ENCODE assay signal across 9 mouse cellular contexts in genomic region chr17:31121975-31122374, GRCm38 (mm10). TPM values are rescaled to one million over a fixed set of nuclear protein-coding genes. Genes with fewer than 3 reads are reported as not detected.
DNase-seq lines count a peak whose midpoint lies in the region; ATAC-seq and TF ChIP-seq lines count a peak whose summit lies in the region.
"Had no signal": no experiment of that assay in that cellular context is flagged by ENCODE, and none has a peak within 500 bp of the region (broad histone marks: within the 10 kb centered on the region; RNA-seq: fewer than 3 reads in every experiment).

No protein-coding gene starts in this region.

- no peak overlapping the region for H3K9ac ChIP-seq in ES-E14 (ENCODE audit: insufficient read depth, low read depth, low read length, poor library complexity, severe bottlenecking)
- H3K9ac ChIP-seq in embryonic facial prominence, embryonic 11.5 days (replicated peaks; ENCODE audit: low read length): no peak overlapping the region
- no peak overlapping the region for H3K9ac ChIP-seq in liver, adult 2 months (ENCODE audit: low read depth, low read length)
- H3K9ac ChIP-seq: heart, embryonic 13.5 days had no signal

- H3K27ac ChIP-seq in left cerebral cortex, adult 2 months: no peak overlapping the region
- H3K27ac ChIP-seq in ES-E14 (ENCODE audit: insufficient read depth, low read depth, low read length, poor library complexity, severe bottlenecking): no peak overlapping the region
- H3K27ac ChIP-seq in embryonic facial prominence, embryonic 11.5 days (replicated peaks; ENCODE audit: low read depth, low read length): no peak overlapping the region
- H3K27ac ChIP-seq in liver, adult 2 months (replicated peaks; ENCODE audit: insufficient read depth, low read depth, low read length): no peak overlapping the region
- H3K27ac ChIP-seq: heart, embryonic 13.5 days had no signal

- no peaks in the 10 kb centered on the region for H3K36me3 ChIP-seq in ES-E14 (ENCODE audit: control insufficient read depth, insufficient read depth, low read length, poor library complexity, severe bottlenecking)
- H3K36me3 ChIP-seq in embryonic facial prominence, embryonic 11.5 days (replicated peaks; ENCODE audit: control insufficient read depth, insufficient read depth, low read depth, low read length): no peaks in the 10 kb centered on the region
- H3K36me3 ChIP-seq in liver, adult 2 months (ENCODE audit: control insufficient read depth, insufficient read depth, low read length): no peaks in the 10 kb centered on the region
- H3K36me3 ChIP-seq: heart, embryonic 13.5 days had no signal

- H3K4me2 ChIP-seq in embryonic facial prominence, embryonic 11.5 days (ENCODE audit: low read depth, low read length): no peak overlapping the region
- H3K4me2 ChIP-seq: heart, embryonic 13.5 days had no signal

- DNase-seq in left cerebral cortex, adult 2 months (ENCODE audit: extremely low spot score in 1 of 2, low spot score in 2 of 2): peak; percentile 38 to 42
- no peak for DNase-seq in left cerebral cortex, adult 8-10 months (ENCODE audit: low spot score in 2 of 2)
- DNase-seq in ES-E14 (ENCODE audit: low read depth, low spot score): peak; percentile 68
- peak; percentile 24 to 56 for DNase-seq in adrenal gland, postnatal 36 days
- DNase-seq in embryonic facial prominence, embryonic 11.5 days (ENCODE audit: low spot score): peak; percentile 89
- DNase-seq in liver, adult 2 months (ENCODE audit: extremely low read depth, low read depth, low spot score): no peak
- DNase-seq in spleen, adult 12 weeks (ENCODE audit: low spot score): peak; percentile 33

- no peak overlapping the region for H3K4me3 ChIP-seq in left cerebral cortex, adult 2 months
- H3K4me3 ChIP-seq in ES-E14 (ENCODE audit: insufficient read depth in 1 of 2, low read depth in 1 of 2, low read length in 2 of 2, poor library complexity in 1 of 2, severe bottlenecking in 1 of 2): no peak overlapping the region
- H3K4me3 ChIP-seq in embryonic facial prominence, embryonic 11.5 days (ENCODE audit: low read depth, low read length): no peak overlapping the region
- no peak overlapping the region for H3K4me3 ChIP-seq in liver, adult 2 months (ENCODE audit: insufficient read depth, low read depth, low read length)
- H3K4me3 ChIP-seq: heart, embryonic 13.5 days; myocyte had no signal

- H3K79me2 ChIP-seq in liver, adult 2 months (ENCODE audit: control insufficient read depth, insufficient read depth, low read length): no peaks in the 10 kb centered on the region

- no peak for TF ChIP-seq POLR2A in liver, adult 2 months (IDR thresholded peaks at IDR 0.05; ENCODE audit: extremely low read depth, insufficient read depth, low read length)

- WGBS in embryonic facial prominence, embryonic 11.5 days: 7% methylated on average over 8 of the region's 8 CpGs
- 9% methylated on average over 8 of the region's 8 CpGs for WGBS in liver, adult 2 months

- no peak; the same call in 1 of the 2 replicates for ATAC-seq in embryonic facial prominence, embryonic 11.5 days (replicated peaks; ENCODE audit: insufficient number of reproducible peaks, low FRiP score, low TSS enrichment, low read depth)

- intact Hi-C loops in left cerebral cortex, adult 2 months (cut with DNase I): loop anchor here (5.0 kb wide), 1 partner anchor 65 kb away; no protein-coding TSS in a partner anchor

- H3K27me3 ChIP-seq in embryonic facial prominence, embryonic 11.5 days (ENCODE audit: control insufficient read depth, insufficient read depth, low read length): no peaks in the 10 kb centered on the region
- no peaks in the 10 kb centered on the region for H3K27me3 ChIP-seq in liver, adult 2 months (ENCODE audit: control insufficient read depth, insufficient read depth, low read length)

- in situ Hi-C loops in ES-E14 (cut with MboI; ENCODE audit: low sequenced_read_pairs in 2 of 2, unreplicated experiment in 2 of 2): no loop called here

- peak; percentile 80 for TF ChIP-seq CTCF in left cerebral cortex, adult 2 months (IDR thresholded peaks at IDR 0.05)
- TF ChIP-seq CTCF in liver, adult 2 months (IDR thresholded peaks at IDR 0.05; ENCODE audit: low read depth, low read length): peak; percentile 95

- H3K4me1 ChIP-seq in ES-E14 (ENCODE audit: control insufficient read depth in 2 of 2, insufficient read depth in 2 of 2, low read length in 2 of 2, poor library complexity in 1 of 2): peaks cover 3 to 20% of the 10 kb centered on the region in 2 experiments
- H3K4me1 ChIP-seq in embryonic facial prominence, embryonic 11.5 days (ENCODE audit: control insufficient read depth, insufficient read depth, low read length): no peaks in the 10 kb centered on the region
- H3K4me1 ChIP-seq in liver, adult 2 months (ENCODE audit: control insufficient read depth, insufficient read depth, low read length): no peaks in the 10 kb centered on the region
- H3K4me1 ChIP-seq: heart, embryonic 13.5 days had no signal

- H3K9me3 ChIP-seq in ES-E14 (ENCODE audit: control insufficient read depth, insufficient read depth, low read depth, low read length): no peaks in the 10 kb centered on the region
- no peaks in the 10 kb centered on the region for H3K9me3 ChIP-seq in embryonic facial prominence, embryonic 11.5 days (replicated peaks; ENCODE audit: control insufficient read depth, low read length)
- H3K9me3 ChIP-seq: heart, embryonic 13.5 days had no signal

TF ChIP-seq in ES-E14, 5 proteins besides CTCF, POLR2A, EP300 and RAD21:
- TF ChIP-seq HCFC1 (IDR thresholded peaks at IDR 0.05; ENCODE audit: borderline replicate concordance, insufficient read depth, low read length) (no peak), ZNF384 (IDR thresholded peaks at IDR 0.05; ENCODE audit: low read depth, low read length) (no peak), ZC3H11A (IDR thresholded peaks at IDR 0.05; ENCODE audit: borderline replicate concordance, low read depth, low read length) (no peak), MAFK (IDR thresholded peaks at IDR 0.05; ENCODE audit: insufficient read depth, low read depth, low read length) (no peak), CHD2 (IDR thresholded peaks at IDR 0.05; ENCODE audit: low read depth, low read length) (no peak)

RNA-seq across cellular contexts. Expression of gene Tff3, which starts 7.5 kb away (rescaled TPM):
- not detected for total RNA-seq in left cerebral cortex, adult 2 months (2021)
- total RNA-seq in left cerebral cortex, adult 8-10 months (2022): not detected
- total RNA-seq in ES-E14 (2012; rRNA removed): not detected in 2 replicates
- not detected for total RNA-seq in adrenal gland, postnatal 36 days (2021)
- not detected in 2 replicates for polyA plus RNA-seq in embryonic facial prominence, embryonic 11.5 days (2014; fragmentation: Nextera tagmentation; extraction: Ambion mirVana)
- total RNA-seq in liver, adult 2 months (2014; rRNA removed): 0.37 and 3.8 TPM in 2 replicates
- polyA plus RNA-seq in liver, adult 2 months (2012; rRNA removed): 0.72 and 2.9 TPM in 2 replicates
- polyA plus RNA-seq: heart, embryonic 13.5 days; myocyte had no signal

RNA-seq across cellular contexts. Expression of gene Tff2, which starts 22.1 kb away (rescaled TPM):
- not detected for total RNA-seq in left cerebral cortex, adult 2 months (2021)
- not detected for total RNA-seq in left cerebral cortex, adult 8-10 months (2022)
- not detected in 2 replicates for total RNA-seq in ES-E14 (2012; rRNA removed)
- total RNA-seq in adrenal gland, postnatal 36 days (2021): not detected
- not detected in 2 replicates for polyA plus RNA-seq in embryonic facial prominence, embryonic 11.5 days (2014; fragmentation: Nextera tagmentation; extraction: Ambion mirVana)
- 2.2 and 5.8 TPM in 2 replicates for total RNA-seq in liver, adult 2 months (2014; rRNA removed)
- polyA plus RNA-seq in liver, adult 2 months (2012; rRNA removed): 0.25 TPM in 1 of 2 replicates, not detected in the other
- polyA plus RNA-seq: heart, embryonic 13.5 days; myocyte had no signal

RNA-seq across cellular contexts. Expression of gene Tff1, which starts 43.1 kb away (rescaled TPM):
- total RNA-seq in left cerebral cortex, adult 2 months (2021): not detected
- not detected for total RNA-seq in left cerebral cortex, adult 8-10 months (2022)
- not detected in 2 replicates for total RNA-seq in ES-E14 (2012; rRNA removed)
- total RNA-seq in adrenal gland, postnatal 36 days (2021): not detected
- polyA plus RNA-seq in embryonic facial prominence, embryonic 11.5 days (2014; fragmentation: Nextera tagmentation; extraction: Ambion mirVana): not detected in 2 replicates
- 0.47 TPM in 1 of 2 replicates, not detected in the other for total RNA-seq in liver, adult 2 months (2014; rRNA removed)
- 0.13 TPM in 1 of 2 replicates, not detected in the other for polyA plus RNA-seq in liver, adult 2 months (2012; rRNA removed)
- polyA plus RNA-seq: heart, embryonic 13.5 days had no signal

Comparison
In these comparisons a context has a peak if more than half of its experiments do, and no peak if none do; other contexts are left out.
1. DNase-seq: peak in left cerebral cortex, adult 2 months (2 of 2), ES-E14 (single experiment), adrenal gland, postnatal 36 days (2 of 2), embryonic facial prominence, embryonic 11.5 days (single experiment) and spleen, adult 12 weeks (single experiment); none in left cerebral cortex, adult 8-10 months (0 of 2) and liver, adult 2 months (single experiment).